Mouse (Mus musculus) spleen, adult 12 weeks (tissue): ENCODE results near the gene Myo1c.

Experiments used
- DNase-seq: peaks from one replicate; pipeline ENCODE4 v3.0.0; 2022; ENCODE audit warnings: low spot score

Myo1c gene

DNA sequence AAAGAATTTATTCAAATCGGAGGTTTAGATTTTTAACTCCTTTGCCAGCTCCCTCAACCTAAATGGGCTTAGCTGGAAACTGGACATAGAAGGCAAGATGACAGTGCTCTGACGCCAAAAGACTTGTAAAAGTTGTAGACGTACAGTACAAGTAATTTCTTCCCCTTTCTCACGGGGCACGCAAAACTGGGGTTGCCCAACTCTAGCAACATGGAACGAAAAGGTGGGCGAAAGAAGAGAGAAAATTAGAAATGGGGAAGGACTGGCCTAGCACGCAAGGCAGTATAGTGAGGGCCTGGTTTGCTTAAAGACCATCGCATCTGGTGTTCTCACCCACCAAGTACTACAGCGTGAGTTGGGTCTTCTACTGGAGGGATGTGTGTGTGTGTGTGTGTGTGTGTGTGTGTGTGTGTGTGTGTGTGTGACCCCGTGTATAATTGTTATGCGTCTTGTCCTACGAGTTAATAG, 688 bp downstream of the Myo1c start:
- no peak for DNase-seq

DNA sequence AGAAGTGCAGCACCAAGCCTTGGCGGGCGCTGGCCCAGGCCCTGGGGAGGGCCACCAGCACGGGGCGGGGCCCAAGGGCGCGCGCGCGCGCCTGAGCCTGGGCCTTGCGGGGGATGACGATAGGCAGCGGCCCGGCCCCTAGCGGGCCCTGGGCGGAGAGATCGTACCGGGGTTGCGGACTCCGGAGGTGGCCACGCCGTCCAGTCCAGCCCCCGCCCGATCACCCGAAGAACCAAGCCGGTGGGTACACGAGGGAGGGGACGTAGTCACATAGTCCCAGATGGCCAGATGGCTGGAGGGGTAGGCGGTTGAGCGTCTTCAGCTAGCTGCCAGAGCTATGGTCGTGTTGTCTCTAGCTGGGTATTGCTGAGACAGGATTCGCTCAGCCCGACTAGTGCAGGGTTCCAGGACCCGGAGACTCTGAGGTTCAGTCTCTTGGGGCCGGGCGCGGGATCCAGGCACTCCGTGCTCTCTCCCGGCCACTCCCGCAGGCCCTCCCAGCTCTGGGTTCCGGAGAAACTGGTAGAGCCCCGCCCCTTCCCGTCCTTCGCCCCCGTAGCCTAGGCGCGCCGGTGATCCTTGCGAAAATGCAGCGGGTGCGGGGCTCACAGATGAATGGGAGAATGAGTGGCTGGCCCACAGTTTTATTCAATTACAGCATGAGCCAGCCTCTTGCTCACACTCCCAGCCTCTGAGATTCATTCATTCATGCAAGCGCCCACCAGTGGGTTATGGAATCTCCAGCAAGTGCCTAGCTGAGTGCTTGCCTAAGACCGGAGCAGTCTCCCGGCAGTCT, 1.3 kb downstream of the Myo1c start:
- DNase-seq, result peak; percentile 75

DNA sequence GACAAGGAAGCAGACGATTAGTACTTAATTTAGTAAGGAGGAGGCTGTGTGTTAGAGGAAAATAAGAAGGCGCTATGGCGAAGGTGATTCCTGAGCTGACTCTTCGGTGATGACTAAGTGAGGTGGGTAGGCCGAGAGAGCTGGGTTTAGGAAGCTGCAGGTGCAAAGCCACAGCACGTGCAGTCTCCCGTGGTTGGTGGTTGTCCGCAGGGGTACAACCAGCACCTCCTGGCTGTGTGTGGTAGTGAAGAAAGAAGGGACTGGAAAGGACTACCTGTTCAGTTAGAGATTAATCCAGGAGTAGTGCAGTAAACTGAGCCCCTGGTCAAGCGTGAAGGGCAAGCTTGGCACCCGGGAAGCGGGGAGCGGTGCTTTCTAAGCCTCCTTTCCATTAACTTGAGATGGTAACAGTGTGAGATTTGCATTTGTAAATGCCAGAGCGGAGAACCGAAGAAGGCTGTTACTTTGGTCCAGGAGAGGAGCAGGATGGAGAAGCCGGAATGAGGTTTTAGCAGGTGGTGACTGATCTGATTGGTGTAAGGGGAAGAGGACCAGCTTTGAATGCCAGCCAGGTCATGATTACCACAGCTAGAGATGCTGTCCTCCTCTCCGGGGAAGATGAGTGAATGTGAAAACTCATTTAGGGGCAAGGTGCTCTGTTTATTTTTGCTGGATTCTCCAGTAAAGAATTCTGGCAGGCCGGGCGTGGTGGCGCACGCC, 2.1 kb downstream of the Myo1c start:
- DNase-seq, result no peak

DNA sequence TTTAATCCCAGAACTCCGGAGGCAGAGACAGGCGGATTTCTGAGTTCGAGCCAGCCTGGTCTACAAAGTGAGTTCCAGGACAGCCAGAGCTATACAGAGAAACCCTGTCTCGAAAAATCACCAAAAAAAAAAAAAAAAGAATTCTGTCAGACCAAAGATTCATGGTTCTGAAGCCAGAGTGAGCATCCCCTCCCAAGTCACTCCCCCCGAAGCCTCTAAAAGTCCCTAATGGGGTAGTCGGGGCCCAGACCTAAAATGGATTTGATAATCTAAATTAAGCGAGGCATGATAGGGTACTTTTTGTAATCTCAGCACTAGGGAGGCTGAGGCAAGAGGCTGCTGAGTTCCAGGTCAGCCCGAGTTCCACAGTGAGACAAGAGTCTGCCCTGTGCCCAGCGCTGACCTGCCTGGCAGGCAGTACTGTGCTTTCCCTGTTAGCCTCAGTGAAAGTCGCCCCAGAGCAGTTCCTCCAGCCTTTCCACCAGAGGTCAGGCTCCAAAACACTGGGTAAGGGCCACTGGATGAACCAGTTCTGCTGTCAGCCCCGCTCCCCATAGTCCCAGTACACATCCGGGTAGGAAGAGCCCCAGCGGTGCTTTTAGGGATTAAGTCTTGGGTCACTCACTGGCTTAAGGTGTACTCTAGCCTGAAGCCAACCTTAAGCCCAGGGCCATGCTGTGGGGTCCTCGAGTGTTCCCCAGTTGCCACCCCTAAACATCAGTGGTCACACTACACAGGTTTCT, 2.8 kb downstream of the Myo1c start:
- no peak for DNase-seq

DNA sequence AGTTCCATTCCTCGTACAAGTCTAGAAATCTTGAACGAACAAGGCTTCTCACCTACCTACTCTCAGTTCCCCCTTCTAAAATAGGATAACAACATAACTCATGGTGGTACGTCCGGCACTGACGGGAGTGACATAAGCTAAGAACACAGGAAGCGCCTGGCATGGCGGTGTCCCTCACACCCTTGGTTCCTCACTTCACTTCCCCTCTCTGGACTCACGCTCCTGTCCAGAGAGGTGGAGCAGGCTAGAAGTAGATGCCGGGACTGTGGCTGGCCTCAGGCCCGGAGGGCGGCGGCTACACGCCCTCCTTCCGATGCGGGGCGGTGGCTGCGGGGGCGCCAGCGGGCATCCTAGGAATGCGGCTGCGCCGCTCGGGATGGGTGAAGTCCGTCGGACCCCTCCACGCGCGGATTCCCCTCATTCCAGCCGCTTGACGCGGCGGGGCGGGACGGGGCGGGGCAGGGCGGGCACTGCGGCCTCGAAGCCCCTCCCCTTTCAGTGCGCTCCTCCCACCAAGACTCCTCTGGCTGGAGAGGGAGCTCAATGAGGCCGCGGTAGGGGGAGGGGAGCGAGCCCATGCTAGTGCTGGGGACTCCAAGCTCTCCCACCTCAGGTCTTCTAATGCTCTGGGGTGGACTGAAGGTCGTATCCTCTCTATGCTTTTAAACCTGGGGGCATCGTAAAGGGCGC, 3.6 kb downstream of the Myo1c start:
- peak; percentile 79 for DNase-seq

DNA sequence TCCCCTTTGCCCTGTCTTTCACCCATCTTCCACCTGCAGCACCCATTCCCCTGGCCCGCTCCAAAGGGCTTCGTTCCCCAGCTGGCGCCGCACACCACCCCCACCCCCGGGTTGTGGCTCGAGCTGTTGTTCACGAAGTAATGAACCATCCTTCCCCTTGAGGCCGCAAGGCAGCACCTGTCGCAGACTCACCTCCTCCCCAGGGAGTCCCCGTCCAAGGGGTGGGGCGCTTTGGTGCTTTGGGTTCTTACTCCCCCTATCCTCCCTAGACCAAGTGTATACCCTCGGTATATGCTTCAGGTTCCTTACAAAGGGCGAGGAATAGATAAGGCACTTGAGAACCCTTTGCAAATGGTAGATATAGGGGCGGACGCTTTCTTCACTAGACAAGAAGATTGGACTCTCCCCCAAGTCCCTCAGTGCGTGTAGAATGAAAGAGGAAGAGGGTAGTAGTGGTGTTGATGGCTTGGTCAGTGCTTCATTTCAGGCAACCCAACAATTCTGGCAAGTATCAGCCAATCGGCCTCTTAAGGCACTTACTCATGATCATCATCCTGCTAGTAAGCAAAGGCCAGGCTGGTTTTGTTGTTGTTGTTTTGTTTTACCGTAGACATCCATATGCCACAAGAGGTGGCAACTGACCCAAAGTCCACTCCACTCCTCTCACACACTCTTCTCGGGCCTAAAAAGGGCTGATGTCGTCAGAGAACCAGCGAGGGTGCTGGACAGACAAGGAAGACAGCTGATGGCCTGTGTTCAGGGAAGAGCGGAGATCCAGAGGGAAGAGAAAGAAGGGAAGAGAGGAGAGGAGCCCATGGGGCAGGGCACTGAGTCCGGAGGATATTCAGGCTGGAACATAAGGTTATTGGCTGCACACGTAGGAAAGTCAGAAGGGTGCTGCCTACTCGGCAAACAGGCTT, 4.4 kb downstream of the Myo1c start:
- peak; percentile 71 for DNase-seq

DNA sequence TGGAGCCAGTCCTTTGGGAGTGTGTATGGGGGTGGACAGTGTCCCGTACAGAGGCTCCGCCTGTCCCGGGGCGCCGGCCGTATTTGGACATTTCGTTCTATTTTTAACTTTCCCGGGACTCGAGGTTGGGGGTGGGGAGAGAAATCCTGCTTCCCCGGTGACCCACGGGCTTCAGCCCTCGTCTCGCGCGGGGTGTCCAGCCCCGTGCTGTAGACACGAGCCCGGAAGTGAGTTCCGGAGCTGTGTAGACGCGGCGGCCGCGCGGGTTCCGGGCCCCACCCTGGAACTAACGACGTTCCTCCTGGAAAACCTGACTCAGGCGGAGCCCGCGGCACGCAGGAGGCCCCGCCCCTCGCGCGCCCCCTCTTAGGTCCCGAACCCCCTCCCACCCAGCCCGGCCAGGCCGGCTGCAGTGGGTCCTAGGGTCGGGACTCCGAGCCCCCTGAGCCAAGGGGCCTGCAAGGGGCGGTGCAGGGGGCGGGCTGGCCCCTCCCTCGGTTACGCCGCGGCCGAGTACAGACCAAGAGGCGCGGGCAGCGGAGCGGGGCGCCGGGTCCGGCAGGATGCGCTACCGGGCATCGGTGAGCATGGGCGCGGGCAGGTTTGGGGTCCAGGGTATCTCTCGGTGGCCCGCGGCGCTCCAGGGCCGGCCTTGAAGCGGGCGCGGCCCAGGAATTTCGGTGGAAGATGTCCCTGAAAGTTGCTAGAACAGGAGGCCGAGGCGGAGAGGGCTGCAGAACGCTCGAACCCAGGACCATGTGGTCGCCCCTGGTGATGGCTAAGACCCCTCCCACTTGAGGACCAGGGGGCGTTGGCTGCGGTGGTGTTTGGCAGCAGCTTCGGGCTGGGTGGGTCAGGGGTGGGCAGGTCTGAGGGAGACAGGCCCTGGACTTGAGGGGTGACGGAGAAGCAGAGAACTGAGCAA, 5.6 kb downstream of the Myo1c start:
- DNase-seq, result peak; percentile 67

DNA sequence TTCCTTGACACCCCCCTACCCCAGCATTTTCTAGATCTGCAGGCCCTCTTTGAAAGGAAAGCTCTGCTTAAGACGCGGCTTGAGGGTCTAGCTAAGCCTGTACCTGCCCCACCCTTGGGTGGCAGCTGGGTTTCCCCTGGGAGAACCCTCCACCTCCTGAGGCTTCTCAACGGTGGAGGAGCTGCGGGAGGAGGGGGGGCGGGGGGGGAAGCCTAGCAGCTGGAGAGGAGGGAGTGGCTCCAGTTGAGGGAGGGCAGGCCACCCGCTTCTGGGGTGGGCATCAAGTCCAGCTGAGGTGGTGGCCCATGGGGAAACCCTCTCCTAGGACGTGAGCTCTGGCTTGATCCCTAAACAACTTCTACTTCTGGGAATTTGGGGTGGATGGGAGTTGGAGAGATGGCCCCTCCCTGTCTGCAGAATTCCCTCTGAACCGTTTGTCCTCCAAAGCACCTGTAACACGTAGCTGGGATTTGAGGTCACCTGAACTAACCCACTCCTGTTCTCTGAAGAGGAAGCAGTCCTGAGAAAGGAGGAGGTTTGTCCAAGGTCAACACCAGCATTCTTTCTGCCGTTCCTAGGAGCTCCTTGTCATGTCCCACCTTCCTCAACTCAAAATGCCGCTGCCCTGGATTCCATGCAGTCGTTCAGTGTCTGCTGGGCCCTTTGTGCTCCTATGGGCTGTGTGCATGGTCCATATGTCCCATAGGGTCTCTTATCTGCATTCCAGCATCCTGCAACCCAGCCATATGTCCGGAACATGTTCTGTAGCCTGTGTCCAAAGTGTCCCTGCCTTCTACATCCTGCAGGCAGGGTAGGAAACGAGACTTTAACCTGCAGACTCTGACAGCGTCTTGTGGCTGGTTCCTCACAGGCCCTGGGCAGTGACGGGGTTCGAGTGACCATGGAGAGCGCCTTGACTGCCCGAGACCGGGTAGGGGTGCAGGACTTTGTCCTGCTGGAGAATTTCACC, 6.6 kb downstream of the Myo1c start:
- DNase-seq, result no peak

DNA sequence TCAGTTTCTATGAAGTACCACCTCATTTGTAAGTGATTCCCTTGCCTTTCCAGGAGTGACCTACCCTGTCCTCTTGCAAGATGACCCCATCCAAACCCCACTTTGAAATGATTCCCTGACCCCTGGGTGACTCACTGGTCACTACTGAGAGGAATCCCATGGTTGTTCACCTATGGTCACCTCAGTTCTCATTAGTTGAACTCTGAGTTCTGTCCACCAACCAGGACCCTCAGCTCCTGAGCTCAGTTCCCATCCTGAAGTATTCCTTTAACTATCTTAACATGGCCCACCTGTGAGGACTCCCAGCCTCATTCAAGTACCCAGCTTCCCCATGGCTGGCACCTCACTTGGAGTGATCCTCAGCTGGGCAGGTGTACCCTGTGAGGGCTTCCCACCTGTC, 7.5 kb downstream of the Myo1c start:
- DNase-seq, result no peak

DNA sequence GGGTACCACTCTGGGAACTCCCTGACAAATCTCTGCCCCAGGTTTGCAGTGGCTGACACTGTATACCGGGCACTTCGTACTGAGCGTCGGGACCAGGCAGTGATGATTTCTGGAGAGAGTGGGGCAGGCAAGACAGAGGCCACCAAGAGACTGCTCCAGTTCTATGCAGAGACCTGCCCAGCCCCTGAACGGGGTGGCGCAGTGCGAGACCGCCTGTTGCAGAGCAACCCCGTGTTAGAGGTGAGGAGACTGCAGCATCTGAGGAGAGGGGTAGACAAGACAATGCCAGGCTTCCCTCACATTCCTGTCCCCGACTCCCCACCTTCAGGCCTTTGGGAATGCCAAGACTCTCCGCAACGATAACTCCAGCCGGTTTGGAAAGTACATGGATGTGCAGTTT, 8.0 kb downstream of the Myo1c start:
- no peak for DNase-seq

DNA sequence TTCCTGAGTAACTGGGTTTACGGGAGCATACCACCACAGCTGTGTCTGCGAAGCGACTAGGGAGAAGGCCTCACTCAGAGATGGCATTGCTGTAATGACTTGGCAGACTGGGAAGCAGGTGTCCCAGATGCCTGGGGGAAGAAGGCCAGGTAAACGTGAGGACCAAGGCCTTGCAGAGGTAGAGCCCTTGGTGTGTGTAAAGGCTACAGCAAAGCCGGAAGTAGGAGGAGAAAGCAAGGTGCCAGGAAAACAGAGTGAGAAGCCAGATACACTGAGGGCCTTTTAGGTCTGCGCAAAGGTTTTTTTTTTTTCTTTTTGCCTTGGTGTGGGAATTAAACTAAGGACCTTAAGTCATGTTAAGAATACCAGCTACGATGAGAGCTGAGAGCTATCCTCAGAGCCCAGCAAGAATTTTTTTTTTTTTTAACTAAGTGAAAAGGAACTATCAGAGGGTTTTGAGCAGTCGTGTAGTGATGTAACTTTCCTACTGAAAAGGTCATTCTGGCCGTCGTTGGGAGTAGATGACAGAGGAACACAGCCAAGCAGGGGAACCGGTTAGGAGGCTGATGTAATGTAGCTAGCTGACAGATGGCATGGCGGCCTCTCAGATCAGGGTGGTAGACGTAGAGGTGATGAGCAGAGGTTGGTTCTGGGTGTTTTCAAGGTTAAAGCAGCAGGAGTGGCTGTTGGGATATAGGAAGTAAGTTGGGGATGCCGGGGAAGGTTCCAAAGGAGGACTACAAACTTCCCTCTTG, 8.9 kb downstream of the Myo1c start:
- DNase-seq, result no peak

DNA sequence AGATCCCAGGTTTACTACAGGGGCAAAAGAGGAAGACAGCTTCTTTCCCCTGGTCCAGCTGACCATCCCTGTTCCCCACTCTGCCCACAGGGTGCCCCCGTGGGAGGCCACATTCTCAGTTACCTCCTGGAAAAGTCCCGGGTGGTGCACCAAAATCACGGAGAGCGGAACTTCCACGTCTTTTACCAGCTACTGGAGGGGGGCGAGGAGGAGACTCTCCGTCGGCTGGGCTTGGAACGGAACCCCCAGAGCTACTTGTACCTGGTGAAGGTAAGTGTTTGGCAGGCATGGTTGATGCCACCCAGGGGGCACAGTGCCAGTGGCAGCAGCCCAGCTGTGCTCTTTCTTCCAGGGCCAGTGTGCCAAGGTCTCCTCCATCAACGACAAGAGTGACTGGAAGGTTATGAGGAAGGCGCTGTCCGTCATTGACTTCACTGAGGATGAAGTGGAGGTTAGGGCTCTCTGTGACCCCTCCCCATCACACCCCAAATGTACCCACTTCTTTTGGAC, 9.8 kb downstream of the Myo1c start:
- DNase-seq, result no peak

DNA sequence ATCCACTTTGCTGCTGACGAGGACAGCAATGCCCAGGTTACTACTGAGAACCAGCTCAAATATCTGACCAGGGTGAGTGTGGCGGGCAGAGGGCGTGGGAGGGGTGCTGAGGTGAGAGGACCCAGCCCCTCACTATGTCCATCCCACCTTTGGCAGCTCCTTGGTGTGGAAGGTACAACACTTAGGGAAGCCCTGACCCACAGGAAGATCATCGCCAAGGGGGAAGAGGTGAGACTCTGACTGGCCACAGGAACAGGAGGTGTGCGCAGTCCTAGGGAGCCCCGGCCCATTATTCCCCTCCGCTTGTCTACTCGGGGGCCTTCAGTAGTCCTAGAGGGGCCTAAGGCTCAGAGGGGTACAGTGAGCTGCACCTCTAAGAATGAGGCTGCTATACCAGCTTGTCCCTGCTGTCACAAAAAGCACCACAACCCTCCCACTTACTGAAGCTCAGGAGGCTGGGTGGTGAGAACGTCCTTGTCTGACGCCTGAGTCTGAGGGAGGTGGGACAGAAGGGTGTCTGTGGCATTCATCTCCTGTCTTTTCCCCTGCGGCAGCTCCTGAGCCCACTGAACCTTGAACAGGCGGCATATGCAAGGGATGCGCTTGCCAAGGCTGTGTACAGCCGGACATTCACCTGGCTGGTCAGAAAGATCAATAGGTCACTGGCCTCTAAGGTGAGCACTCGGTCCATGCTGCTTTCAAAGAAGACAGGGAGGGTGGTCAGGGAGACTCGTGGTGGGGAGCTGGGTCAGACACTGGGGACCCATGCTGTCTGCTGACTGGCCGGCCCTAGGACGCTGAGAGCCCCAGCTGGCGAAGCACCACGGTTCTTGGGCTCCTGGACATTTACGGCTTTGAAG, 10.9 kb downstream of the Myo1c start:
- DNase-seq, result no peak

DNA sequence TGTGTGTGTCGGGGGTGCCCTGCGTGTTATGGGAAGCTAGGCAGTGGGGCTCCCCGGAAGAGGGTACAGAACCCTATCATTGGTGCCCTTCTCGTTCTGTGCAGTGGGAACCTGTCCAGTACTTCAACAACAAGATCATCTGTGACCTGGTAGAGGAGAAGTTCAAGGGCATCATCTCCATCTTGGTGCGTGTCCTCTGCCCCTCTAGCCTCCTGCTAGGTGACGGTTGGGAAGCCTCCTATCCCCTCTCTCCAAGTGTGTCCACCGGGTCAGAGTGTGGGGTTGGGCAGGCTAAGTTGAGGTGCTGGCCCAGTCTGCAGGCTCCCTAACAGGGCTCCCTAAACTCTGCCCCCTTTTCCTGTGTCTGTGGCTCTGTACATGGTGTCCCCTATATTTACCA, 11.8 kb downstream of the Myo1c start:
- DNase-seq, result no peak

DNA sequence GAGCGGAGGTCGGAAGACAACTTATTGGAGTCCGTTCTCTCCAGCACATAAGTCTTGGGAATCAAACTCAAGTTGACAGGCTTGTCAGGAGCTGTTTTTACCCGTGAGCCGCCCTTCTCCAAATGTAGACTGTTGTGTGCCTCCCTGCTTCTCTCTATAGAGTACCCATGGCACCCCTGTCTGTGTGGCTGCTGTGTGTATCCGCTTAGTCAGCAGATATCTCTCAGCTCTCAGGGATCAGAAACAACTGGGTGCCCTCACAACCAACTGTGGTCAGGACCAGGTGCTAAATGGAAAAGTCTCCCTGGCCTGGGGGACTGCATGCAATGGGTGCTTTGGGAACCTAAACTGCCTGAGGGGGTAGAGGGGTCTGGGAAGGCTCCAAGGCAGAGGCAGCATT, 16.0 kb downstream of the Myo1c start:
- DNase-seq, result no peak

DNA sequence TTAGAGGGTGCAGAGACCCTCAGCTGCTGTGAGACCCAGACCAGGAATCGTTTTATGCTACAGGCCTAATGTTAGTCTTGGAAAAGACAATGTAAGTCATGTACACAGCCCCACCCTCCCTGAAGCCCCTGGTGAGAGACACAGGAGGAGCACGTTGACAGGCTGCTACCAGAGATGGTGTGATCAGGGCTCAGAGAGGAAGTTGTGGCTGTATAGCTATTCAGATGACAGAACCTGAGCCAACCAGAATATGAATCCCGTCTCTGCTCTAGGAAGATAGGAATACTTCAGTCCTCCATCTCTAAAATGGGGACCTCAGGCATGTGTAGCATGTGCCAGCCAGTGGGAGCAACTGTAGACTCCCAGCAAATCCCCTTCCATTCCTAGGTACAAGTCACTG, 18.3 kb downstream of the Myo1c start:
- DNase-seq, result no peak
